Mouse (Mus musculus) spleen, adult 18-20 months (tissue): ENCODE measurements at regions not wholly inside any gene's neighbourhood (a gene's known extent, or its start where the extent isn't known, plus 50 kb on each side); places are given as distances from the start of the nearest gene placed in this dataset.
"Not testable (repeated sequence)": the region's sequence is repeated elsewhere in the genome, so short reads cannot be mapped to it uniquely, and the experiment has no call there.

ENCODE experiments used
- DNase-seq, 2 experiments: peaks; one replicate each; pipeline ENCODE4 v3.0.0; 2022; ENCODE audit warnings: mixed read lengths in 2 of 2

DNA sequence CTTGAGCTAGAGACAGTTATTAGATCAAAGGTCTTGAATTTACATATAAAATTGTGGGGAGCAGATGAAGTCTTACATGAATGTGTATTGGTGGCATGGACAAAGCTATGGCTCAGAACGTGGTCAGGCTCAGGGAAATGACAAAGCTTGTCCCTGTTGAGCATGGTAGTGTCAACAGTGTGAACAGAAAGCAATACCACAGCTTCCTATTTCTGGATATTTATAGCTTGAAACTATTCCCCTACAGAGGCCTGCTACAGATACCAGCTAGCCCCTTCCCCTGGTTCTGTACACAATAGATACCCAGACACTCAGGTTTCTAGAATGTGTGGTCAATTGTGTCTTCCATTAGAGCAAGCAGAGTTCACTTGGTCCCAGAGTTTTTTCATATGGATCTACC is 236.8 kb upstream of the Rarb start:
- no peak for DNase-seq

GRCm38 (mm10) chr14:17054381-17054780 is 235.4 kb upstream of the Rarb start:
- no peak for DNase-seq

DNA sequence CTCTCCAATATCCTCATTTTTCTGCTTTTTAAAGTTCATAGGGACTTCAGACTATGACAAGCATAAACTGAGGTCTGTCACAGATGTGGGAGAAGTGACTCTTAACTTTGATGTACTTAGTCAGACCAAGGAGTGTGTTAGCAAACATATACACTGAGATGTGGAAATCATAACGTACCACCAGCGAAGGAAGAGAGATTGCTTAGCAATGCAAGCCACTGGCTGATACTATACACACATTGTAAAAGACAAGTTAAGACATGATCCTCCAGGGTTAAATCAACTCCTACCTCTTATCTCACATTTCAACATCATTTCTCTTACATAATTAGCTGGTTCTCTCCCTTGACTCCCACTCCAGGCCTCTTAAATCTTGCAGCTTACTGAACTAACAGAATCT is 227.9 kb upstream of the Rarb start:
- DNase-seq = no peak

- DNase-seq = no peak
Measured at GRCm38 (mm10) chr14:17045426-17046132, 226.6 kb upstream of the Rarb start.

DNA sequence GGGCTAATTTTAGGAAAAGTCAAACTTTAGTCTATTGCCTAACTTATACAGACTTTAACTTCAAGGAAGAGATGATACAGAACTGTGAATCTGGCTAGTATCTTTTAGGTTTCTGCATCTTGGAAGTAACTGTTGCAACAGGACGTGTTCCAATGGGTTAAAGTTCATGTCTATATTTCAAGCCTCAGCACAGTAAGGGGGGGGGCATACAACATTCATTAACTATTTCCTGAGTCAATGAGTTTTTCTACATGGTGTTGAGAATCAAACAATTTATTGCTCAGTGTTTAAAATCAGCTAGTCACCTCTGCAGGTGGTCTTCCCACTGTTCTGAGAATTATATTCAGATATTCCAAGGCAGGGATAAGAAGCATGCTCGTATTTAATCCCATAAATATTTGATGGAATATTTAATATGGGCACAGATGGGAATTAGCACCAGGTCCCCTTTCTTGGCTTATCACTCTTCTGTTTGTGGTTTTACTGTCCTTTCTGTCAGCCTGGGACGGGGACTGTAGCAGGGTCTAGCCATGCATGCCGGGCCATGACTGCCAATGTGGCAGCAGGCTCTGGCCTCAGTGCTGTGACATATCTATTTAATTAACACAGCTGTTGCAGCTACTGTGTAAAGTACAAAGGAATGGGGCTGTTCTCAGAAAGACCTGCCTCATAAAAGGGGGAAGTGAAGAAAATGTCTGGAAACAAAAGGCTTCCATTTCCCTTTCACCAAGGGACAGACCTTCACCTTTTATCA is 201.8 kb upstream of the Rarb start:
- no peak for DNase-seq

GRCm38 (mm10) chr14:17012931-17013330 is 194.0 kb upstream of the Rarb start:
- DNase-seq = no peak

- DNase-seq = no peak
Measured at GRCm38 (mm10) chr14:17012200-17012599, 193.2 kb upstream of the Rarb start.

DNA sequence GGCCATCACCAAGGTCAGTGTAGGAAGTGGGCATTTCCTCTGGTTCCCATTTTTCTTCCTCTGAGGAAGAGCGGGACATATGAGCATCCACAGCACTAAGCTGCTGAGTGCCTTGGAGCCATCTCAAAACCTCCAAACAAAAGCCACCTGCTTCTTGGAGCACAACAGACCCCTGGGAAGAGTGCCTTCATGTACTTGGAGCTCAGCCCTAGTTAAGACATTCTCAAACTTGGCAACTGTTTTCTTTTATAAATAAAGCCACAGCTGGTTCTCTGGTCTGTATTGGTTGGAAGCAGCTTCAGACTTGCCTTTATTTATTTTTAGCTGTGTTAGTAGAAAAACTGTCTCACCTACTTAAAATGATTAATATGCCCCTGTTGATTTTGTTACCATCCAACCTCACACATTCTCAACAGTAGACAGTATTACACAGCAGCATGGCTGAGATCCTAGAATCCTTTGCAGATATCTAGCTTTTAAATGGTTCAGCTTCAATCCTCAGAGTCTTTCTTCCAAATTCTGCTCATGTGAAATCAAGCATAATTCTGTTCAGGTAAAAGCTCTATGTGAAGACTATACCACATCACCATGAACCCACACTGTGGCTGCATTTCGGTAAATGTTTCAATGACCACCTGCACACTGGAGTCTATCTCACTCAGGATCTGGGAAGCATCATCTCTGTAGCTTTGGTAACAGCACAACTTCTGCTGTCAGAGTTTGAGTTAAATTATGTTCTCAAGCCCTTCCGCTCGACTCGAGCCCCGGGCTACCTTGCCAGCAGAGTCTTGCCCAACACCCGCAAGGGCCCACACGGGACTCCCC is 186.4 kb upstream of the Rarb start:
- DNase-seq = no peak

GRCm38 (mm10) chr14:17004714-17005113 is 185.8 kb upstream of the Rarb start:
- no peak for DNase-seq

- DNase-seq = no peak
Measured at GRCm38 (mm10) chr14:16996716-16997115, 177.8 kb upstream of the Rarb start.

GRCm38 (mm10) chr14:16970911-16971310 is 152.0 kb upstream of the Rarb start:
- not testable (repeated sequence) for DNase-seq

GRCm38 (mm10) chr14:16964717-16965391 is 145.9 kb upstream of the Rarb start:
- no peak for DNase-seq

- DNase-seq = no peak
Measured at GRCm38 (mm10) chr14:16962216-16962826, 143.4 kb upstream of the Rarb start.

DNA sequence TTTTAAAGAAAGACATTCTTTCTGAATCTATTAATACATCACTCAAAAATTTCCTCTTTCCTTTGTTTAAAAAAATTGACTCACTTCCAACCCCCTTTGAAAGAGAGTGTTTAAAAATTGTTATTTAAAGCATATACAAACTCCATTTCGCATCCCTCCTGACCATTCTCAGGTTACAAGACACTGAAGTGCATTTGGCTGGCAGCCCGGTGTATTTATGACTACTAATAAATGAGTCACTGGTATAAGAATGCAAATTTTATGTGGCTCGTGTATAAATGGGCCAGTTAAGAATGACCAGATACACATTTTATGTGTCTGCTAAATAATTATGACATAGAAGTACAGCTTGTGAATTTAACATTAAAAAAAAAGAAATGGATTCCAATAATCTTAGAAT is 138.8 kb upstream of the Rarb start:
- DNase-seq = no peak

- no peak for DNase-seq
Measured at GRCm38 (mm10) chr14:16954511-16955443, 135.8 kb upstream of the Rarb start.

- no peak for DNase-seq
Measured at GRCm38 (mm10) chr14:16948736-16949135, 129.8 kb upstream of the Rarb start.

DNA sequence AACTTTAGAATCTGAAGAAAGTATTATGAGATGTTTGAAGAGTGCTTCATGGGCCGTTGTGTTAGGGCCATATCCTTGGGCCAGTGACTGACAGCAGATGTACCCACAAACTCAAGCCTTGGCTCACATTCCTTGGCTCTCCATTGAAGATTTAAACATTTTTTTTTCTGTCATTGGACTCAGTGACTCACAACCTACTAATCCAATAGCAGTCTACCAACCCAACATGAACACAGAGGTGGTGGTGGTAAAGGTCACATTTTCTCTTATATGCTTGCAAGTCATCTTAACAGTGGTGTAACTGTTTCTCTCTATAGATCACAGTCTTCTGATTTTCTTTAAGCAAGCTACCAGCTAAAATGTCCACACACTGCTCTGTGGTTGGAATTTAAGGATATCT is 125.5 kb upstream of the Rarb start:
- DNase-seq = no peak

DNA sequence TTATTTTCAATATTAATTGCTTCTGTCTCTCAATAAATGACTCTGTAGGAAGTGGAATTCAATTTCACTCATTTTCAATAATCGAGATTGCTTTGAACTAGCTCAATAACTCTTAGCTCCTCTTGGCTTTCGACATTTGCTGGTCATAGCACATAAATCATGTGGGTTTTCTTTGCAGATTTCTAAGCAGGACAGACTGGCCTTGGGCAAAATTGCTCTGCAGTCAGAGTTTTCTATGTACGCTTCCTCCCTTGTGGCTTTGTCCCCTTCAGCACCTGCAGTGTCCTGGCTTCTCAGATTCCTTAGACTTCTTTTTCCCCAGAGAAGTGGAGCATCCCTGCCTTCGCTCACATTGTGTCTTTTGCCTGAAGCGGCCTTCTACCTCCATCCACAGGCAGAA is 124.6 kb upstream of the Rarb start:
- DNase-seq = no peak

DNA sequence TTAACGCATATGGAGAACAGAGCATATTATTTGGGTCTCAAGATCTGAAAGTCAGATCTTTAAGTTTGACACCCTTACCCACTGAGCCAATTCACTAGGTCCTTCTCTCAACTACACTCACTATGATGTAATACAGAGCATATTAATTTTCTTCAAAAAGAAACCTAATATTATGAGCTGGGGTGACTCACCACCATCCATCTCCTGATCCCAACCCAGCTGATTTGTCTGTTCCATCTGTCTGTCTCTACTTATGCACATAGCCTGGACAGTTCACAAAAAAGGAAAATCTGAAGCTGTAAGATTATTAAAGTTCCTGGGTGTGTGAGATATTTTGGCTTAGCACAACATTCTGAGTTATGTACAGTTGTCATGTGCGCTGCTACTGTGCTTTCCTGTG is 108.2 kb upstream of the Rarb start:
- no peak for DNase-seq

- DNase-seq = no peak
Measured at GRCm38 (mm10) chr14:16901534-16902147, 82.7 kb upstream of the Rarb start.
